Mouse (Mus musculus) spleen, adult 12 weeks (tissue): ENCODE results near the gene Noct.
A peak's percentile ranks its signal among the peaks of the same experiment; 100 is the strongest.

ENCODE experiments used
- DNase-seq: peaks from one replicate; pipeline ENCODE4 v3.0.0; 2022; ENCODE audit warnings: low spot score

The Noct gene

GRCm38 (mm10) chr3:51230886-51231285 lies 6.6 kb downstream of the Noct start:
- no peak for DNase-seq

GRCm38 (mm10) chr3:51231499-51231898 lies 7.3 kb downstream of the Noct start:
- DNase-seq, result no peak

- no peak for DNase-seq
Measured at GRCm38 (mm10) chr3:51232205-51232910, 8.1 kb downstream of the Noct start.

GRCm38 (mm10) chr3:51233474-51233873 lies 9.2 kb downstream of the Noct start:
- DNase-seq, result no peak

- peak; percentile 61 for DNase-seq
Measured at GRCm38 (mm10) chr3:51233918-51234751, 9.9 kb downstream of the Noct start.

- no peak for DNase-seq
Measured at GRCm38 (mm10) chr3:51234752-51235055, 10.5 kb downstream of the Noct start.

GRCm38 (mm10) chr3:51238515-51238914 lies 14.3 kb downstream of the Noct start:
- no peak for DNase-seq

GRCm38 (mm10) chr3:51239541-51239940 lies 15.3 kb downstream of the Noct start:
- no peak for DNase-seq

- DNase-seq, result no peak
Measured at GRCm38 (mm10) chr3:51247704-51248103, 23.5 kb downstream of the Noct start.

- DNase-seq, result no peak
Measured at GRCm38 (mm10) chr3:51248600-51248999, 24.4 kb downstream of the Noct start.

GRCm38 (mm10) chr3:51249460-51249859 lies 25.2 kb downstream of the Noct start:
- no peak for DNase-seq

GRCm38 (mm10) chr3:51249866-51250265 lies 25.6 kb downstream of the Noct start:
- no peak for DNase-seq

- DNase-seq, result no peak
Measured at GRCm38 (mm10) chr3:51251057-51251456, 26.8 kb downstream of the Noct start.

- no peak for DNase-seq
Measured at GRCm38 (mm10) chr3:51252223-51252622, 28.0 kb downstream of the Noct start.

GRCm38 (mm10) chr3:51252689-51253402 lies 28.6 kb downstream of the Noct start:
- DNase-seq, result no peak

GRCm38 (mm10) chr3:51254784-51255183 lies 30.5 kb downstream of the Noct start:
- no peak for DNase-seq

GRCm38 (mm10) chr3:51256450-51256849 lies 32.2 kb downstream of the Noct start:
- no peak for DNase-seq

GRCm38 (mm10) chr3:51258070-51258469 lies 33.8 kb downstream of the Noct start:
- no peak for DNase-seq

- DNase-seq, result no peak
Measured at GRCm38 (mm10) chr3:51262942-51263341, 38.7 kb downstream of the Noct start.

- no peak for DNase-seq
Measured at GRCm38 (mm10) chr3:51268434-51268833, 44.2 kb downstream of the Noct start.

- no peak for DNase-seq
Measured at GRCm38 (mm10) chr3:51270069-51270817, 46.0 kb downstream of the Noct start.

GRCm38 (mm10) chr3:51275956-51276398 lies 51.7 kb downstream of the Noct start:
- DNase-seq, result peak; percentile 92
